Mouse (Mus musculus) lung, postnatal 25 days (tissue): ENCODE measurements around the gene Zfp334.

Source experiments
- DNase-seq: peaks from one replicate; pipeline ENCODE4 v3.0.0; 2022; ENCODE audit warnings: low spot score

The Zfp334 gene

DNA sequence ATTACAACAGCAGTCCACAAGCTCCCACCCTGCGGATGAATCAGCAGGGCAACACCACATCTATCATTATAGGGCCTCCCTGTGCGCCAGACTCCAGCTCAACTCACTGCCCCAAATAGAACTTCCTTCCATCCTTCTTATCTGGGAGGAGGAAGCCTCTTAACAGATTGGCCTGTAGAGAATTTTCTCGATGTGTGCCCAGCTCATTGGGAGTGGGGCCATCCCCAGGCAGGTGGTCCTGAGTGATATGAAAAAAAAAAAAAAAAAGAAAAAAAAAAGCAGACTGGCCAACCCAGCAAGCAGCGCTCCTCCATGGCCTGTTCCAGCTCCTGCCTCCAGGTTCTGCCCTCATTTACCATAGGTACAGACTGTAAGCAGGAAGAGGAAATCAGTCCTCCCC, 12.1 kb downstream of the Zfp334 start:
- DNase-seq: no peak

- no peak for DNase-seq
Observed at GRCm38 (mm10) chr2:165375478-165375877, 12.6 kb downstream of the Zfp334 start.

DNA sequence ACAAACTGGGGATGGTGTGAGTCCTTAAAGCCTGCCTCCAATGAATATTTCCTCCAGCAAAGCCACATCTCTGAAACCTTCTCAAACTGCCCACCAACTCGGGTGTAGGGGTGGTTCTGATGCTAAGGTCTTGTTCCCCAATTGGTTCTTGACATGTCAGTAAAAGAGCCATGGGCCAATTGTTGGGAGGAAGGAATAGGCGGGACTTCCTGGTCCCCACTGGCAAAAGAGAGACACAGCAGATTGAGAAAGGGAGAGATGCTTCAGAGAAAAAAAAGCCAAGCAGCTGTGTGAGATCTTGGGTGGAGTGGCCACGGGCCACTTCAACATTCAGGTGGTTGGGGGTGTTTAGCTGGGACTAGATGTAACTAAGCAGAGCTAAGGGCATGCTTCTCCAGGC, 17.0 kb downstream of the Zfp334 start:
- DNase-seq: no peak

DNA sequence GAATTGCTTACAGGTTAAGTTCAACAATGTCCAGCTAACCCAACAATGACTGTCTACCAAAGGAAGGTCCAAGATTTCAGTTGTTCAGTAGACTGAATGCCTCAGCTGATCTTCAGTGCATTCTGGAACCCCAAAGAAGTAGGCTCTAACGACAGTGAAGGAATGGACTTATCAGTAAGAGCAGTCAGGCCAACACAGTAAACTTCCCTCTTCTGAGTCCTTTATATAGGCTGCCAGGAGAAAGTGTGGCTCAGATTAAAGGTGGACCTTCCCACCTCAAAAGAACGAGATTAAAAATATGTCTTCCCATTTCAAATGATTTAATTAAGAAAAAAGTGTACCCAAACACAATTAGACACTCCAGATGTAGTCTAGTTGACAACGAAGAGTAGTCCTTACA, 17.7 kb downstream of the Zfp334 start:
- no peak for DNase-seq

- DNase-seq: no peak
Observed at GRCm38 (mm10) chr2:165368496-165368895, 19.6 kb downstream of the Zfp334 start, which contains the start of gene Zfp663. Gene Zfp663, minus strand, starts transcription at chr2:165368729.

DNA sequence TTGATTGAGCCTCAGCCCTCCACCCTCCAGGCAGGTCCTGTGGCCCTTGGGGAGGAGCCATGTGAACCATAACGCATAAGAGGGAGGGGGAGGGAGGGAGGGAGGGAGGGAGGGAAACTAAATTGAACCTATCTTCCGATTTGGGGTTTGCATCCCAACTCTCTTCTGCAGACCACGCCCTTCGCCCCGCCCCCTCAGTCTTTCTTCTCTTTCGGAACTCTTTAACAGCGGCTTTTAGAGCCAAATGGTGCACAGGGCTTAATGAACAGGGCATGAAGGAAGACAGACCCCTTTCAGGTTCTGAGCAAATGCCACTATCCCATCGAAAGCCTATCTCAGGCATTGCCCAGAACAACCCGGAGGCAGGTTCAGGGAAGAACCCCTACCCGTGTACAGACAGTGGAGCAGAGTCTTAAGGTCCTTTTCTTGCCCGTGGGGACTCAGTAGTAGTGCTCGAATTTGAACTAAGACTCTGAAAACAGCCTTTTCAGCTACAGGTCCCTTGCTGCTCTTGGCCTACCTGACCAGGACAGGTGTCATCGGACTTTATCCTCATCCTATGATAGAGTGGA, 20.1 kb downstream of the Zfp334 start:
- DNase-seq: no peak

GRCm38 (mm10) chr2:165367047-165367520, 21.0 kb downstream of the Zfp334 start:
- peak; percentile 76 for DNase-seq

DNA sequence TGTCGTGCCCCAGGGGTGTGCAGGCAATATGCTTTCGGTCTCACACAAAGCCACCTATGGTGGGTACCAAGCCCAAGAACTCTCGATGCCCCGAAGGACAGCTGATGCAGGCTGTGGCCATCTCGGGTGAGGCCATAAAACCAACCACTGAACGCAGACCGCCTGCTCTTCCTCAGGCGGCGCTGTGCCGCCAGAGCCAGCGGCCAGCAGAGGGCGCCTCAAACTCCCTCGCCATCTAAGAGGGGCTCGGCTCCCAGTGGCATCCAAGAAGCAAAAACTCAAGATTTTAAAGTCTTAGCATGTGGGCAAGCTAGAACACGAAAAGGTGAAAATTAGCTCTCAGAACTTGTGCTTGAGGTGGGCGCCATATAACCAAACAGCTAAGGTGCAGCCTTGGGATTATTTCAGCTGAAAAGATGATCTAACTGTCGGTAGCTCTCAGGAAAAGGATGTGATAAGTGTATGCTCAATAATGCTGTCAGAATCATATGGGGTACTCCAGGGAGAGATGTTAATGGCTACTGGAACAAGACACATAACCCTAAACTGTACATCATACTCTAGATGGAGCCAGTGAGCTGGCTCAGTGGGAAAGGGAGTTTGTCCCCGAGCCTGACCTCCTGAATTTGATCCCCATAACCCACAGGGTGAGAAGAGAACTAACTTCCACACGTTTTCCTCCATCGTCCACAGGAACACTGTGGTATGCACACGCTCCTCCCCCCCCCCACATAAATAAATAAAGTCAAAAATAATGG, 23.5 kb downstream of the Zfp334 start:
- DNase-seq: peak; percentile 18

DNA sequence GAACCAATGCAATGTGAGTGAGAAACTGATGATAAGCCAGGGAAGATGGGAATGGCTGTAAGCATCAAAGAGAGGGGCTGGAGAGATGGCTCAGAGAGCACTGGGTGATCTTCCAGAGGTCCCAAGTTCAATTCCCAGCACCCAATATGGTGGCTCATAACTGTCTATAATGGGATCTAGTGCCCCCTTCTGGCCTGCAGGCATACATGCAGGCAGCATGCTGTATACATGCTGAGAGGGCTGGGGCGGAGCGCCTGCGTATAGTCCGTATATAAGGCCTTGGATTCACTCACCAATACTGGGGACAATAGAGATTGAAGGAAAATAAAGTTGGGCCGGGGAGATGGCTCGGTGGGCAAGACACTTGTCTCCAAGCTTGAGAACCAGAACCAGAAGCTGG, 24.8 kb downstream of the Zfp334 start:
- no peak for DNase-seq

DNA sequence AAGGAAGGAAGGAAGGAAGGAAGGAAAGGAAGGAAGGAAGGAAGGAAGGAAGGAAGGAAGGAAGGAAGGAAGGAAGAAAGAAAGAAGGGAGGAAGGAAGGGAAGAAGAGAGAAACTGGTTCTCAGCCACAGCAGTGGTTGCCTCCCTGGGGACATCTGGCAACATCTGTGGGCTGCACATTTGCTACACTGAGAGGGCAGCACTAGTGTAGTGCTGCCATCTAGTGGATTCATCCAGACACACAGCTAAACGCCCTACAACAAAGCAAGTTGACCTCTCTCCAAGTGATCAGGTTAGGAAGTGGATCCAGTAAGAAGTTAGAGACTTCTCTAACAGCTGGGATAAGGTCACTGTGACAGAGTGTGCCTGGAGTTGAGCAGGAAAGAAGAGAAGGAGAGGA, 27.2 kb downstream of the Zfp334 start:
- peak; percentile 46 for DNase-seq

DNA sequence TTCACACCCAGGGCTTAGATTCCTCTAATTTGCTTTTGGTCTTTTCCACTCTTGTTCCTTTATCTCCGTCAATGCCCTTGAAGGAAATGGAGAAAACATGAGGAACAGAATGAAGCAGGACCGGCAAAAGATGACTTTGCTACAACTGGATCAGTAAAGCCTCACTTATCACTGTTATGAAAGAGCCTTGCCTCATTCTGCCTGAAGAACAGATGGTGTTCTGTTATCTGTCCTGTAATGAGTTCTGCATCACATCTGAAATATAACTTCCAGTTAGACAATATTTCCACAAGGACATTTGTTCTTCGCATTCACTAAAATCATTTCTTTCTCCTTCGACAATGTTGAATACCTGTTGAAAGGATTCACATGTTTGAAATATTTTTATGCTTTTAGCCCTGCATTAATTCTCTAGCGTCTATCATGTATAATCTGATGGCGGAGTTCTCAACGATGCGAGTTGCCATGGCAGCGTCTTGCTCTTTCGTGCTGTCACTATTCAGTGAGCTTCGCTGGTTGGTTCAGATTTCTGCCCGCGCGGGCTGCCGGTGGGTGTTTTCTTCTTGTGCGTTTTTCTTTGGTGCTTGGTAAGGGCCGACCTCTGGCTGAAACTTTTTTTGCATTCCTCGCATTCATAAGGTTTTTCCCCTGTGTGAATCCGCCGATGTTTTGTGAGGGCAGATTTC, 36.1 kb downstream of the Zfp334 start:
- DNase-seq: no peak

DNA sequence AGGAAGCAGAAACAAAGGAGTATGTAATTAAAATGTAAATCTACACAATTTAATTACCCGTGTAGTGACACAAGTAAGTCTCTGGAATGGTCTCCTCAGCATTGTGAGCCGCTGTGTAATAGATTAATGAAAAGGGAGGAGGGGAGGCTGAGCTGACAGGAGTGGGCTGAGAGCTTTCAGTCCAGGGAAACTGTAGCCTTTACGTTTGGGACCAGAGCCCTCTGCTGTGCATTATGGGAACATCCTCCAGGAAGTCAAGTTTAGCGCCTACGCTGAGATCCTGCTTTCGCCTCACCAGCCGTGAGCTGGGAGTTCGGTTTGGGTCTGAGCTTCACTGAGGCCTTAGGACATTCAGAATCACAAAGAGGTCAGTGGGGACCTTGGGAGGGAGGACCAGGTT, 38.6 kb downstream of the Zfp334 start:
- no peak for DNase-seq

GRCm38 (mm10) chr2:165346180-165346579, 41.9 kb downstream of the Zfp334 start:
- no peak for DNase-seq

- peak; percentile 64 for DNase-seq
Observed at GRCm38 (mm10) chr2:165337191-165337590, 50.9 kb downstream of the Zfp334 start.

GRCm38 (mm10) chr2:165332610-165333210, 55.3 kb downstream of the Zfp334 start:
- peak; percentile 49 for DNase-seq

- no peak for DNase-seq
Observed at GRCm38 (mm10) chr2:165329703-165330102, 58.4 kb downstream of the Zfp334 start.

- DNase-seq: no peak
Observed at GRCm38 (mm10) chr2:165328746-165329145, 59.3 kb downstream of the Zfp334 start.

DNA sequence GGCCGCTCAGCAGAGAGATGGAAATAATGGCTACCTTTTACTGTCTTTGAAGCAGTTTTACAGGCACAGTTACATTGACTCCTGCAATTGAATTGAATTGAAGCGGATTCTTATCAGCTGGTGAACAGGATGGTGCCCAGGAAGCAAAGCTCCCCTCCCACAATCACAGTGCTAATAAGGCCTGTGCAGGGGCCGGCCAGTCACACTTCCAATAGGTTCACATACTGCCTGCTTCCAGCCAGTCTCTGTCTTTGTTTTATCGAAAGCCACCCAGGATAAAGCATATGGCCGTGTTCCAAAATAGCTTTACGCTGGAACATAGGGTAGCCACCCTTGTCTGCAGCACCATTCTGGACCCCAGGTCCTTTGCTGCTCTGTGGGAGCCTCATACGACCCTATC, 60.7 kb downstream of the Zfp334 start:
- DNase-seq: no peak

DNA sequence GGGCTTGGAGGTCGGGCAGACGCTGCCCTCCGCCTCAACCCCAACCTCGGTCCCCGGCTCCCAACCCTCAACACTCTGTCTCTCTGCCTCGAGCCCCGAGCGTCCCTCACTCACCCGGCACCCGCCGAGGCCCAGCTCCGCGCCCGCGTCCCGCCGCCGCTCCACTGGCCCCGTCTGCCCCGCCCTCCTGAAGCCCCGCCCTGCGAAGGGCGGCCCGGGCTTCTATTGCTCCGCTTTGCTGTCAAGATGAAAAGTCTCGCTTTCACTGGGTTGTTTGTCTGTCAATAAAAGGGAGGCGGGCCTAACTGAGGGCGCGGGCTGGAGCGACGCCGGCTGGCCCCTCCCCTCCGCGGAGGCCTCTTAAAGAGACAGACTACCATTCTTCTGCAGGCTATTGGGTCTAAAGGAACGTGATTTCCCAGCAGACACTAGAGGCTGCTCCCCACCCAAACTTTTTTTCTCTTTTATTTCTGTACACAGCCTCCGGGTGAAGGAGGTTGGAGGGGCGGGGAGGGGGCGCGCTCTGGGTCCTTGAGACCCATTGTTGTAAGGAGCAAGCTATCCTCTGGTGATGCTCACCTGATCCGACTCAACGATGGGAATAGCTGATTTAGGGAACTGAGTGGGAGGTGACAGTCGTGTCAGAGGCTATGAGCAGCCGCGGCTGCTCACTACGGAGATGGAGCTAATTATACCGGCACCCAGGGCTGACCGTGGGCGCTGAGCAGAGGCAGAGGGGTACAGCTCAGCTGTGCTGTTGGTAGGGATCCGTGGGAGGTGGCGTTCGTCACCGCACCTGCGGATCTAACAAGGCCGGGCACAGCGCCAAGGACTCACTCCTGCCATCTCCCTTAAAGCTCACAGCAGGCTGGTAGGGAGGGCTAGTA, 61.5 kb downstream of the Zfp334 start, which contains the start of gene Elmo2:
Gene Elmo2, minus strand, starts transcription at position 176 of the 887 bp plus-strand sequence.
- DNase-seq: peak; percentile 99

DNA sequence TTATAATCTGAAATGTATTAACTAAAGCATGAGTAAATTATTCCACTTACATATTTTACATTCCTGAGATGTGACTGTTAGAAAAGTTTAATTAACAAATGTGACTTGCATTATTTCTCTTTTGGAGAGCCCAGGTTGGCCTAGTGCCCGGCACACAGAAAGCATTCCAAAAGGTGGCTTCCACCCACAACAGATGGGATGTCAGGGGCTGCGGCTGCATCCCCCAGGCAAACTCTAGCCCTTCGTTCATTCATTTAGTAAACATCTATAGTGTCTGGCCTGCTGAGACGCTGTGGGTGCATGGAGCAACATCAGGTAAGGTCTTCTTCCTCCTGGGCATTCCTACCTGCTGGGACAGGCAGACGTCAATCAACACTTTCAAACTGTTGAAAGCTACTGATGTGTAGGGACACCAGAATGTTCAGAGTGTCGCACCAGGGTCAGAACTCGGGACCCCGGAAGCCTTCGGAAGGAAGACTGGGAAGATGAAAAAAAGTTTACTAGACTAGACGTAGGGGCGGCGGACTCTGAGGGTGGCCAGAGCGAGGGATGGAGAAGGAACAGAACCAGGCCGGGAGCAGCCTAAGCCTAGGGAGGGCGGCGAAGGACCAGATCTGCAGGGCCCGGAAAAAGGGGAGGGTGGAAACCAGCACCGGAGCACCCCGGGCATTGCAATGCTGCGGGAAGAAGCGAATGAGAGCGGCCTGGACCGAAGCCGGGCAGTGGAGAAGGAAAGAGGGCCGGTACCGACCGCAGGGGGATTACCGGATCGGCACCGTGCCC, 62.3 kb downstream of the Zfp334 start:
- DNase-seq: no peak
